Mouse (Mus musculus) bone marrow, adult 2 months (tissue): ENCODE data around the gene Tcf12. TPM values are rescaled to one million over a fixed set of nuclear protein-coding genes. Genes with fewer than 3 reads are reported as not detected.

Experiments
- H3K27ac ChIP-seq: fragments of 200-500 bp; 2 replicates; pipeline ENCODE4 v1.5.1; 2012; ENCODE audit warnings: low read depth, mild to moderate bottlenecking, control low read depth, inconsistent platforms, low read length; ENCODE audit not compliant: control insufficient read depth, poor library complexity, insufficient read depth
- H3K4me1 ChIP-seq: fragments of 200-500 bp; 2 replicates; pipeline ENCODE4 v1.6.1; 2011; ENCODE audit warnings: low read length; ENCODE audit not compliant: control insufficient read depth, insufficient read depth
- H3K4me3 ChIP-seq: fragments of 200-500 bp; replicated peaks from 2 replicates; pipeline ENCODE3; 2011; ENCODE audit warnings: mild to moderate bottlenecking, low read depth, low read length, control low read depth; ENCODE audit not compliant: control insufficient read depth
- CTCF ChIP-seq: fragments of 200-500 bp; IDR thresholded peaks from 2 replicates; pipeline ENCODE4 v1.5.1; 2011; ENCODE audit warnings: low read length, control low read depth; ENCODE audit not compliant: control insufficient read depth, insufficient read depth
- POLR2A ChIP-seq: fragments of 200-500 bp; IDR thresholded peaks from 2 replicates; pipeline ENCODE4 v1.6.1; 2011; ENCODE audit warnings: low read depth, mild to moderate bottlenecking, control low read depth, low read length, borderline replicate concordance; ENCODE audit not compliant: control insufficient read depth
- WGBS: fragments of 180-500 bp; shearing (Covaris S2); methylation state at CpG from one replicate; pipeline ENCODE4 v1.1.7; 2018; 5-methylcytosine and 5-hydroxymethylcytosine counted together
- polyA plus RNA-seq: library from polyadenylated mRNA; stranded (reverse); fragments of >200 nt; gene quantifications from 2 replicates; pipeline ENCODE4 v1.2.4, GENCODE M21; 2011; ENCODE audit warnings: low replicate concordance; ENCODE audit not compliant: missing spikeins, insufficient read depth, insufficient read length

Tcf12 gene
- polyA plus RNA-seq, 1 experiment: 11.7 TPM

DNA sequence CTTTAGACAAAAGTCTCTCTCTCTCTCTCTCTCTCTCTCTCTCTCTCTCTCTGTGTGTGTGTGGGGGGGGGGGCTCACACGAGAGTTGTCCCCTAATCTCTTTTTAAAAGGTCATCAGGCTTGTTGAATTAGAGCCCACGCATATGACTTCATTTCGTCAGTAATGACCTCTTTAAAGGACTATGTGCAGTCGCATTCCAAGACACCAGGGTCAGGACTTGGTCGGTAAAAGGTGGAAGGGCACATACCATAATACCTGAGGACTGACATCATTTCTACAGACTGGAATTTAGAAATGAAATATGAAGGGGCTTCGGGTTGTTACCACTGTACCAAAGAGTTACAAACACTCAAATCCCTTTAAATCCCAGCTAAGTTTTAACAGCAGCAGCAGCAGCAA lies 307.6 kb downstream of the Tcf12 start:
- Histone ChIP-seq H3K4me3 (no peak overlapping the region), H3K27ac (no peak overlapping the region), H3K4me1 (no peaks in the 10 kb centered on the region)
- no peak for TF ChIP-seq CTCF
- 71% methylated on average over 6 of the region's 6 CpGs for WGBS

DNA sequence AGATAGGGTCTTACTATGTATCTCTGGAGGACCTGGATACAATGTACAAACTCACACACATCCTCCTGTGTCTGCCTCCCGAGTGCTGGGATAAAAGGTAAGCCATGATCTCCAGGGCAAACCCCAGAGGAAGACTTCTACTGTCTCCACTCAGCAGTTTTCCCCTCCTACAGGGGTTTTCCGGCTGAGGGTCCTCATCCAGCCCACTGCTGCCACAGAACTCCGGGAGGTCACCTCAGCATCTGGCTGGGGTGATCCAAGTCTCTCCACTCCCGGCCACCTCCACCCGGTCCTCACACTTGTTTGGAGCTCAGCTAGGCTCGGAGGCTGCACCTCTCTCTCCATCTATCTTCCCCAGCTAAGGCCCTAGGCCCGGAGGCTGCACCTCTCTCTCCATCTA lies 308.4 kb downstream of the Tcf12 start:
- 75% methylated on average over 7 of the region's 7 CpGs for WGBS
- no peak overlapping the region for H3K27ac ChIP-seq
- no peak overlapping the region for H3K4me3 ChIP-seq
- TF ChIP-seq POLR2A: no peak
- TF ChIP-seq CTCF: no peak
- H3K4me1 ChIP-seq: no peaks in the 10 kb centered on the region

DNA sequence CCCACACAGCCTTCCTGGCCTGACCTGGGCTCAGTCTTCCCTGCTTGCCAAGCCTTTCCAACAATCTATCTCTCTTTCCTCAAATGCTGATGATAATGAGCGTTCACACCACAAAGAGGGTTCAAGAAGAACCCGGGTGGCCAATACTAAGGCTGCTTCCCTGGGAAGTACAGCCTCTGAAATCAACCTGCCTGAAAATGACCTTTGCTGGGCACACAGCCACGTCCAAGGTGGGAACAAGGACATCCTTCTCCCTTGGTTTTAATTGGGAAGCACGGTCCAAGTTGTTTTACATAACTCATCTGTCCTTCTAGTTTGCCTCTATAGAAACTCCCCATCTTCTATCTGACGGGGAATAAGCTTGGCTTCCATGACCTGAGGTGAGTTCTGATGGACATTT lies 312.1 kb downstream of the Tcf12 start:
- 71% methylated on average over 5 of the region's 5 CpGs for WGBS
- H3K4me3 ChIP-seq: no peak overlapping the region
- TF ChIP-seq POLR2A: no peak
- no peak for TF ChIP-seq CTCF
- no peak overlapping the region for H3K27ac ChIP-seq
- H3K4me1 ChIP-seq: no peaks in the 10 kb centered on the region

DNA sequence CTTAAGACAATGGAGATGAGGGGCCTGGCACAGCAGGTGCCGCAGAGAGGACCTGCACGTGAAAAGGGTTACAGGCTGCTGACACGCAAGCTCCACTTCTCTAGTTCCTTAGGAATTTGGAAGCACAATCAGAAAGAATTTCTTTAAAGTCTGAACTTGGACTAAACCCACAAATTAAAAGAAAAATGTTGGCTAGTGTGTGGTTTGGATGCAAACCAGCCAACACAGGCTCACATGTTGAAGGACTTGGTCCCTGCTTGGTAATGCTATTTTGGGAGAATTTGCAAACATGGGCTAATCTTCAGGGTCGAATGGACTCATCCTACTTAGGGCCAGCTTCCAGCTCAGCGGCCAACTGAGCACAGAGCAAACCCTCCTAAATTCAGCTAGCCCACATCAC lies 313.5 kb downstream of the Tcf12 start:
- no peak for TF ChIP-seq CTCF
- TF ChIP-seq POLR2A: no peak
- 81% methylated on average over 5 of the region's 5 CpGs for WGBS
- H3K4me3 ChIP-seq: no peak overlapping the region
- H3K27ac ChIP-seq: no peak overlapping the region
- H3K4me1 ChIP-seq: no peaks in the 10 kb centered on the region

Other genes starting within 250 kb of the Tcf12 start
- 33.7 and 36.4 TPM in 2 replicates for gene Zfp280d, start 163.0 kb upstream of the Tcf12 start, polyA plus RNA-seq